Mouse (Mus musculus) bone marrow, adult 2 months (tissue): ENCODE measurements around the gene Patj.

Source experiments
- CTCF ChIP-seq: fragments of 200-500 bp; IDR thresholded peaks from 2 replicates; pipeline ENCODE4 v1.5.1; 2011; ENCODE audit warnings: low read length, control low read depth; ENCODE audit not compliant: control insufficient read depth, insufficient read depth
- POLR2A ChIP-seq: fragments of 200-500 bp; IDR thresholded peaks from 2 replicates; pipeline ENCODE4 v1.6.1; 2011; ENCODE audit warnings: low read depth, mild to moderate bottlenecking, control low read depth, low read length, borderline replicate concordance; ENCODE audit not compliant: control insufficient read depth

GRCm38 (mm10) chr4:98550116-98550515 lies 154.5 kb downstream of the Patj start:
- TF ChIP-seq CTCF (no peak), POLR2A (no peak)
